Mouse (Mus musculus): ENCODE measurements around the gene Gm20388. TPM values are rescaled to one million over a fixed set of nuclear protein-coding genes. Genes with fewer than 3 reads are reported as not detected.

The Gm20388 gene
- polyA plus RNA-seq, 1 experiment from 2014 or later = not detected

- 66% methylated on average over 5 of the region's 5 CpGs for WGBS (ENCODE audit: insufficient replicate concordance)
- no peaks in the 10 kb centered on the region for H3K9me3 ChIP-seq (replicated peaks)
- 0 out of 2 replicates have a peak, but pooled peaks cover 3% of the 10 kb centered on the region for H3K27me3 ChIP-seq (replicated peaks)
- no peaks in the 10 kb centered on the region for H3K36me3 ChIP-seq
- H3K27ac ChIP-seq = 0 out of 2 replicates have a peak overlapping the region, but pooled peaks have one; percentile 17
- no peak overlapping the region for H3K4me3 ChIP-seq
- no peak overlapping the region for H3K9ac ChIP-seq
- H3K4me1 ChIP-seq = peaks cover 21% of the 10 kb centered on the region
- no peak for ATAC-seq
- no peak overlapping the region for H3K4me2 ChIP-seq
Observed at GRCm38 (mm10) chr8:120744448-120744847, 833.8 kb downstream of the Gm20388 start.

GRCm38 (mm10) chr8:120745226-120745625, 834.6 kb downstream of the Gm20388 start:
- H3K27me3 ChIP-seq (replicated peaks) = no peaks in the 10 kb centered on the region
- H3K27ac ChIP-seq = no peak overlapping the region
- H3K4me2 ChIP-seq = no peak overlapping the region
- H3K36me3 ChIP-seq = no peaks in the 10 kb centered on the region
- no peaks in the 10 kb centered on the region for H3K9me3 ChIP-seq (replicated peaks)
- WGBS (ENCODE audit: insufficient replicate concordance) = 50% methylated on average over 7 of the region's 7 CpGs
- H3K4me3 ChIP-seq = no peak overlapping the region
- H3K9ac ChIP-seq = no peak overlapping the region
- peaks cover 21% of the 10 kb centered on the region for H3K4me1 ChIP-seq
- ATAC-seq = no peak

DNA sequence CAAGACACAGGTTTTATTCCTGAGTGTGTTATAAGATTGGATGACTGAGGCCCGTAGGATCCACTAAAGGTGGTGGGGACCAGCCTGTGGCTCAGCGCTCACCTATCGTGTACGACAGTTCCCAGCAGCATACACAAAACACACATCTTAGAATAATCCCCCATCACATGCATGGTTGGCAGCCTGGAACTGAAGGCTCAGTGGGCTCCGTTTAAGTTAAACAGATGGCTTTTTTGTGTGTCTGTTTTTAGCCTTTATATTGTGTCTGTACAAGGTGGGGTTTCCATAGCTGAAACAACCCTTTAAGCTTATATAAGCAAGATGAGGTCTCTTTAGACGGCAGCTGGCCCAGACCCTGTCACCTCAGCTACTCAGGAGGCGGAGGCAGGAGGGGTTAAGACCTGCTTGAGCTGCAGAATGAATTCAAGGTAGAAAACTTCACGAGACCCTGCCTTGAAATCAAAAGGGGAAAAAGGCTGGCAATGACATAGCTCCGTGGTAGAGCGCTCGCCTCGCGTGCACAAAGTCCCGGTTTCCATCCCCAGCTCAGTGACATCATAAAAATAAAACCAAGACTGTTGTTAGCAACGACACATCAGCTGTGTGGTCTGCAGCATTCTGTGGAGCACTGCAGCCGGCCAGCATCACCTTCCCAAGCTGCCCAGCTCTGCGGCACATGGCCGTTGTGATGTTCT, 835.5 kb downstream of the Gm20388 start:
- Histone ChIP-seq H3K27ac (no peak overlapping the region), H3K9me3 (replicated peaks) (no peaks in the 10 kb centered on the region), H3K4me3 (no peak overlapping the region), H3K27me3 (replicated peaks) (no peaks in the 10 kb centered on the region), H3K36me3 (no peaks in the 10 kb centered on the region), H3K4me1 (peaks cover 21% of the 10 kb centered on the region), H3K4me2 (no peak overlapping the region), H3K9ac (no peak overlapping the region)
- ATAC-seq = no peak
- WGBS (ENCODE audit: insufficient replicate concordance) = 75% methylated on average over 18 of the region's 18 CpGs

- Histone ChIP-seq H3K4me1 (peaks cover 32% of the 10 kb centered on the region), H3K9ac (no peak overlapping the region), H3K4me3 (no peak overlapping the region), H3K9me3 (replicated peaks) (no peaks in the 10 kb centered on the region), H3K4me2 (no peak overlapping the region), H3K27me3 (replicated peaks) (no peaks in the 10 kb centered on the region), H3K27ac (no peak overlapping the region), H3K36me3 (no peaks in the 10 kb centered on the region)
- ATAC-seq = no peak
- WGBS (ENCODE audit: insufficient replicate concordance) = 78% methylated on average over 7 of the region's 7 CpGs
Observed at GRCm38 (mm10) chr8:120747286-120747685, 836.6 kb downstream of the Gm20388 start.

DNA sequence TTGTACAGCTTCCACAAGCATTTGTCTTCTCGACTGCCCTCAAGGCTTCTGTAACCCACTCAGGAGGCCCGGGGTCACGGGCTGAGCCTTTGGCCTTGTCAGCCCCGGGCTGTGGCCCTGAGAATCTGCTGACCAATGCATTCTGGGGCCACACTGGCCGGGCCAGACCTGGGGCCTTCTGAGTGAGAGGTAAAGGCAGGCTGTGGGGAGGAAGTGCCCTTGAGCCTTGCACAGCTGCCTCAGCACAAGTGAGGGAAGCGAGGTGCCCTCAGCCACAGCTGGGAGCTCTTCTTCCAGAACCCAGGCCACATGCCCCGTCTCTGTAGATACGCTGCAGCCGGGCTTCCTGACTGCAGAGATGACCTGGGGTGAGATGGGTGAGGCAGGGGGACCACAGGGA, 840.0 kb downstream of the Gm20388 start:
- Histone ChIP-seq H3K4me2 (no peak overlapping the region), H3K4me1 (peaks cover 15% of the 10 kb centered on the region), H3K9me3 (replicated peaks) (no peaks in the 10 kb centered on the region), H3K9ac (no peak overlapping the region), H3K27me3 (replicated peaks) (no peaks in the 10 kb centered on the region; the same call in 1 of the 2 replicates), H3K4me3 (no peak overlapping the region), H3K36me3 (peaks cover 3% of the 10 kb centered on the region; the same call in 1 of the 2 replicates), H3K27ac (no peak overlapping the region)
- ATAC-seq = no peak; the same call in 1 of the 2 replicates
- 58% methylated on average over 9 of the region's 9 CpGs for WGBS (ENCODE audit: insufficient replicate concordance)

GRCm38 (mm10) chr8:120751226-120752081, 840.8 kb downstream of the Gm20388 start:
- no peak overlapping the region for H3K9ac ChIP-seq
- no peak for ATAC-seq
- H3K4me2 ChIP-seq = no peak overlapping the region
- H3K4me1 ChIP-seq = peaks cover 15% of the 10 kb centered on the region
- H3K27me3 ChIP-seq (replicated peaks) = no peaks in the 10 kb centered on the region; the same call in 1 of the 2 replicates
- H3K9me3 ChIP-seq (replicated peaks) = no peaks in the 10 kb centered on the region
- no peak overlapping the region for H3K4me3 ChIP-seq
- WGBS (ENCODE audit: insufficient replicate concordance) = 60% methylated on average over 21 of the region's 21 CpGs
- peak overlapping the region; percentile 33; the same call in 1 of the 2 replicates for H3K27ac ChIP-seq
- peaks cover 3% of the 10 kb centered on the region; the same call in 1 of the 2 replicates for H3K36me3 ChIP-seq

DNA sequence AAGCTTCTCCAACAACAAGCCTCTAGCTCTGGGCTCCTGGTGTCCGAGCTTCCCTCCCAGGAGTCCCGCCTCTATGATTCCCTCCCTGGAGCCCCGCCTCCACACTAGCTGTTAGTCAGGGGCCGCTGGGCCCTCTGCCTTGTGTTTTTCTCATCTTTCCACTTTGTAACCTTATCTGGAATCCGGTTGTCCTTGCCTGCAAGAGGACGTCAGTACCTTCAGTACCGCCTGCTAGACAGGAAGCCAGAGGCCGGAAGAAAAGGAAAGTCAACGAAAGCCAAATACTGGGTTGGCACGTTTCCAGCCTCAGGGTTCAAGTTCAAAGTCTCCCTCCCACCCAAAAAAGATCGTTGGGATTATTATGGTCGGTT, 841.4 kb downstream of the Gm20388 start:
- Histone ChIP-seq H3K9me3 (replicated peaks) (no peaks in the 10 kb centered on the region), H3K27me3 (replicated peaks) (no peaks in the 10 kb centered on the region; the same call in 1 of the 2 replicates), H3K36me3 (peaks cover 3% of the 10 kb centered on the region; the same call in 1 of the 2 replicates), H3K4me2 (peak overlapping the region; percentile 28; the same call in 1 of the 2 replicates), H3K4me3 (no peak overlapping the region), H3K9ac (no peak overlapping the region), H3K4me1 (peaks cover 15% of the 10 kb centered on the region), H3K27ac (peak overlapping the region; percentile 33; the same call in 1 of the 2 replicates)
- ATAC-seq = peak; percentile 45; the same call in 1 of the 2 replicates
- 4% methylated on average over 12 of the region's 12 CpGs for WGBS (ENCODE audit: insufficient replicate concordance)

DNA sequence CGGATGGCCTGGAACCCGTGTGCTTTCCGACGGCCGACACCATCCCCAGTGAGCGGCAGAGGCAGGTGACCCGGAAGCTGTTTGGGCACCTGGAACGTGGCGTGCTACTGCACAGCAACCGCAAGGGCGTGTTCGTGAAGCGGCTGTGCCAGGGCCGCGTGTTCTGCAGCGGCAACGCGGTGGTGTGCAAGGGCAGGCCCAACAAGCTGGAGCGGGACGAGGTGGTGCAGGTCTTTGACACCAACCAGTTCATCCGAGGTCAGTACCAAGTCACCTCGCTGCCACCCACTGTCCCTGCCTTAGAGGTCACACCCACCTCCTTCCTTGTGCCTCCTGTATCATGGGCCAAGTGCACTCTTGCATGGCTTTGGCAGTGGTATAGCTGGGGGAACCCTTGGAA, 842.8 kb downstream of the Gm20388 start:
- Histone ChIP-seq H3K27ac (no peak overlapping the region), H3K9me3 (replicated peaks) (no peaks in the 10 kb centered on the region), H3K36me3 (peaks cover 3% of the 10 kb centered on the region; the same call in 1 of the 2 replicates), H3K4me3 (no peak overlapping the region), H3K4me1 (peaks cover 15% of the 10 kb centered on the region), H3K9ac (no peak overlapping the region), H3K27me3 (replicated peaks) (no peaks in the 10 kb centered on the region; the same call in 1 of the 2 replicates), H3K4me2 (no peak overlapping the region)
- ATAC-seq = no peak
- WGBS (ENCODE audit: insufficient replicate concordance) = 87% methylated on average over 22 of the region's 22 CpGs

DNA sequence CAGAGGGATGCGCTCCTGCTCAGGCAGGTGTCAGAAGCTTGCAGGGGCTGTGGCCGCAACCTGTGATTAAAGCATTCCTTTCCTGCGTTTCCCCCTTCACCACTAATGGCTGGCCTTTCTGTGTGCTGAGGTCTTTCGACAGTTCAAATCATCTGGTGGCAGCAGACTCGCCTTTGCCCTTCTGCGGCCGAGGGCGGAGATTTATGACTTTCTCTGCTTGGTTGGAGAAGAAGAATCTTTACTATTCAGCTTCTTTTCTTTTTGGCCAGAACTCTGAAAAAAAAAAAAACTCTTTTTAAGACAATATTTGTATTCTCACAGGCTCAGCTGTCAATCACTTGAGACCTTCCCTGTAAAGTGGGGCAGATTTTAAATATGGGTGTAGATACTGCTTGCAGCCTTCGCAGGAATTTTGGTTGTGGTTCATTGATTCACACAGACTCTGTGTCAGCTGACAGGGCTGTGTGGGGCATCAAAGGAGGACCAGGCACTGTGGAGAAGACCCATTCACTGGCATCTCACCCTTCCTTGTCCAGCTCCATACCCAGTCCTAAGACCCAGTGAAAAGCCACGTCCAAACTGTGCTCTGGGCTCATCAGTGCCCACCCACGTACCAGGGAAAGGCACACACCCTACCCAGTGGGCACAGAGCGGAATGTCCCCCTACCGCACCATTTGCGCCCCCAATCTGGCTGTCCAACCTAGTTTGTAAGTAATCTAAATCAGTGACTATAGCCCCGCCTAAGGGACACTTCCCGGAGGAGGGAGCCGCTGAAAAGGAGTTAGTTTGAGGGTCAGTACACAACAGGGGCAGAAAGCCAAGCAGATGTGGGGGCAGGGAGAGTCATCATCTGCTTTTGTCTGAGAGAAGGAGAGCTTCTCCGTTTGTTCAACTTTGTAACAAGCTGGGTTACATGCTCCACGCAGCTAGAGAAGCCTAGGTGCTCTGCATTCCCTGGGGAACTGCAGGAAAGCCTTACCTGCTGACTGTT, 845.0 kb downstream of the Gm20388 start:
- WGBS (ENCODE audit: insufficient replicate concordance) = 59% methylated on average over 19 of the region's 19 CpGs
- H3K4me3 ChIP-seq = no peak overlapping the region
- H3K9ac ChIP-seq = no peak overlapping the region
- no peak for ATAC-seq
- no peaks in the 10 kb centered on the region for H3K9me3 ChIP-seq (replicated peaks)
- no peak overlapping the region for H3K4me2 ChIP-seq
- H3K27ac ChIP-seq = no peak overlapping the region
- H3K36me3 ChIP-seq = peaks cover 3% of the 10 kb centered on the region; the same call in 1 of the 2 replicates
- peaks cover 15% of the 10 kb centered on the region for H3K4me1 ChIP-seq
- no peaks in the 10 kb centered on the region; the same call in 1 of the 2 replicates for H3K27me3 ChIP-seq (replicated peaks)

GRCm38 (mm10) chr8:120758005-120758404, 847.4 kb downstream of the Gm20388 start:
- H3K27ac ChIP-seq = no peak overlapping the region
- H3K4me3 ChIP-seq = no peak overlapping the region
- 55% methylated on average over 4 of the region's 4 CpGs for WGBS (ENCODE audit: insufficient replicate concordance)
- no peak overlapping the region for H3K4me2 ChIP-seq
- H3K4me1 ChIP-seq = no peaks in the 10 kb centered on the region
- no peaks in the 10 kb centered on the region for H3K9me3 ChIP-seq (replicated peaks)
- ATAC-seq = no peak
- peaks cover 3% of the 10 kb centered on the region; the same call in 1 of the 2 replicates for H3K36me3 ChIP-seq
- H3K27me3 ChIP-seq (replicated peaks) = peaks cover 4% of the 10 kb centered on the region; the same call in 1 of the 2 replicates
- no peak overlapping the region for H3K9ac ChIP-seq

DNA sequence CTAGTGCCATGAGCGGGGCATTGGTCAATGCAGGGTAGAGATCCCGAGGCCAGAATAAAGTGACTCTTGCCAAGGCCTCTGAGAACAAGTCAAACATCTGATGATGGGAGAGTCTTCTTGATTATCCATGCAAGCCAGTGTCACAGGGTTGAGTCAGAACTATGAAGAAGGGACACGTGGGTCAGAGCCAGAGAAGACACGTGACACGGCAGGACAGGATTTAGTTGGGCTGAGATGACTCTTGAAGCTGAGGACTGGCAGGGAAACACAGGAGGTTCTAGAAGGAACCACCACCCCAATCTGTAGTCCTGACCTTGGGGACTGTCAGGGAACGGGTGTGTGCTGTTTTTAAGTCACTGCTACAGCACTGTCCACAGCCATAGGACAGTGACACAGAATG, 849.2 kb downstream of the Gm20388 start:
- Histone ChIP-seq H3K4me2 (no peak overlapping the region), H3K4me1 (no peaks in the 10 kb centered on the region), H3K27me3 (replicated peaks) (peaks cover 4% of the 10 kb centered on the region; the same call in 1 of the 2 replicates), H3K27ac (no peak overlapping the region), H3K36me3 (peaks cover under 1% of the 10 kb centered on the region; the same call in 1 of the 2 replicates), H3K9ac (no peak overlapping the region), H3K4me3 (no peak overlapping the region), H3K9me3 (replicated peaks) (no peaks in the 10 kb centered on the region)
- ATAC-seq = no peak
- WGBS (ENCODE audit: insufficient replicate concordance) = 59% methylated on average over 6 of the region's 6 CpGs

Measured in liver, embryonic 12.5 days (tissue).